Mouse (Mus musculus) adrenal gland (tissue): ENCODE measurements around the gene Cdk1.

Experiments
- intact Hi-C: fragments of 180-260 bp; cut with DNase I; formaldehyde crosslinking; loops from one replicate; pipeline ENCODE4 v1.15.1; 2025

Gene Cdk1

DNA sequence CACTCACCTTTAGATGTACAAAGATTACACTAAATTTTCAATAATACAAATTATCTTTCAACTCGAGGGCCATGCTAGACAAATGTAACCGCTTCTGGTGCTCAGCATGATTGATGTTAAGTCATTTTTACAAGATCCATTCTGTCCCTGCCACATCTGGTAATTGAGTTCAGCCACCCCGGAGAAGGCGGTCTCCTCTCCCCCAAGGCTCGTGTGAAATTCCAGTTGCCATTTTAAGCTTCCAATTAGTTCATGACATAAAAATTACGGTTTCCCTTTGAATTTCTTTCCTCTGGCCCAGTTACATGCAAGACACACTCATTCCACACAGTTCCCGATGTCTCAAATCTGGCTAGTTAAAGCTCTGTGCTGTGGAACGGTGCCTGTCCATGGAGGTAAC lies 38.8 kb downstream of the Cdk1 start:
- intact Hi-C loops, result no loop called here

- intact Hi-C loops, result no loop called here
Observed at GRCm38 (mm10) chr10:69311867-69312266, 40.9 kb downstream of the Cdk1 start.

- intact Hi-C loops, result no loop called here
Observed at GRCm38 (mm10) chr10:69309109-69309508, 43.6 kb downstream of the Cdk1 start.

GRCm38 (mm10) chr10:69307067-69307466 lies 45.7 kb downstream of the Cdk1 start:
- intact Hi-C loops, result loop anchor here (1.0 kb wide), 1 partner anchor 121 kb away; no protein-coding TSS in a partner anchor

- intact Hi-C loops, result loop anchor here (1.0 kb wide), 1 partner anchor 114 kb away; no protein-coding TSS in a partner anchor
Observed at GRCm38 (mm10) chr10:69306205-69306604, 46.5 kb downstream of the Cdk1 start.

DNA sequence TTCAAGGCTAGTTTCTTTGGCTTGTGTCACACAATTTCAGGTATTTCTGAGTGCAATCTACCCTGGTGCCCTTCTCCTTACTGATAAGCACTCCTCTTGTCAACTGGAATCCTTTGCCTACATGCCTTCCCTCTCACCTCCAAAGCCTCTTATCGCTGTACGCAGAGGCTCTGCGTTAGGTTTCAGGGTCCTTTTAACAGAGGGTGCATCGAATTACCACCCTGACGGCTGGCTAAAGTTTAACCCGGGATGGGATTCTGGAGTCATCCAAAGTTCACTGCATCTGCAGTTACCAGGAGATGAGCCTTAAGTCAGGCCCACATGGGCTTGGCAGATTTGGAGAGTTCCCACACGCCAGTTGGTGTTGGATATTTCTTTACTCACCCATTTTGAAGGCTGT lies 47.1 kb downstream of the Cdk1 start:
- intact Hi-C loops, result no loop called here

DNA sequence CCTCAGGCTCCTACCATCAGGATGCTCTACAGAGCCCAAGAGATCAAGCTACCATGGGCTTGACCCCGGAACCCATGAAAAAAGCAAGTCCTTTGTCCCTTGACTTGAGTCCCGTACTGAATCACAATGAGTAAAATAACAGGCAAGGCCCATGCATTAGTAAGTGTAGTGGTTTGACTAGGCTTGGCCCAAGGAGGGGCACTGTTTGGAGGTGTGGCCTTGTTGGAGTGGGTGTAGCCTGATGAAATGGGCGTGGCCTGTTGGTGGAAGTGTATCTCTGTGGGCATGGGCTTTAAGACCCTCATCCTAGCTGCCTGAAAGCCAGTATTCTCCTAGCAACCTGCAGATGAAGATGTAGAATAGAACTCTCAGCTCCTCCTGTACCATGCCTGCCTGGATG lies 47.9 kb downstream of the Cdk1 start:
- intact Hi-C loops, result no loop called here

DNA sequence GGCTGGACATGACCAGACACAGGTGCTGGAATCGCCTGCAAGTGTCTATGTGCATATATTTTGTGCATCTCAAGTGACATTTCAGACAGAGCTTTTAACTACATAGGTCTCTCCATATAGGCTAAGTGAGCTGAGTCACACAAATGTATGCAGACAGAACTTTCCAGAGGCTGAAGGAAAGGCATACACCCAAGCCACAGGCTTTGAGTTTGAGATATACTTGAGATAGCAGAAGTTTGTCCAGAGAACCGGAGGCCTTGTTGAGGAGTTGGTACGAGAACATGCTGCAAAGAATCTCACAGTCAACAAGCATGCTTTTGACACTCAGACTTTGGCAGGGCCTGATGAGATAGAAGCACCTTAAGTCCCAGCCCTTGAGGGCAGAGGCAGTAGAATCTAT lies 50.1 kb downstream of the Cdk1 start:
- intact Hi-C loops, result no loop called here

DNA sequence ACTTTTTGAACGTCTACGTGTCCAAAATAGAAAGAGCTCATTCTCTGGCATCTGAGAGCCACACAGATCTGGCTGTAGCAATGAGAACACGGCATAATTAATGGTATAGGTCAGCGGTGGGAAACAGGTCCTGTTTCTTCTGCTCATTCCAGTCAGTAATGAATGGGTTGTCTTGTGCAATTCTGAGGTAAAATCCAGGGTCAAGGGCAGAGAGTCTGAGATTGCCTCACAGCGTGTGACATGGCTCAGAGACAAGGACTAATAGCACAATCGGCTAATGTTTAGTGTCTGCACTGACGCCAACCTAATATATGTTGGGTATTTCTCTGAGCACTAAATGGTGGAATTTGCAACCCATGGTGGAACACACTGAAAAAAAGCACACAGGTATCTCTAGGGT lies 52.8 kb downstream of the Cdk1 start:
- intact Hi-C loops, result no loop called here

DNA sequence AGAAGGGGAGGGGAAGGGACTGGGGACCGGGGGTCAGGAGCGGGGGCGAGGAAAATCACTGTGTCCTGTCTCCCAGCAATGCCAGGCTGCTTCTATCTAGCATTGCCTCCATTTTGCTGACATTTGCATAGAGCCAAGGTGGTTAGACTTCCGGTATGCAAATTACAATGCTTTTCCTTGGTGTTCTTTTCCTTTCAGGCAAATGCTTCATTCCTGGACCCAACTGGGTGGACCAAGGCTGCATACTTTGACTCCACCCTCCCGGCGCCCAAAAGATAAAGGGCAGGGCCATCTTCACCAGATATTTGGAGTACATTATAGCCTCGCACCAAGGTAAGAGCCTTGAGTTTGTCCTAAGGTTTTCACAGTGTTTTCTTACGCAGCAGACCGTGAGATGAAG lies 56.8 kb downstream of the Cdk1 start:
- intact Hi-C loops, result no loop called here

- intact Hi-C loops, result no loop called here
Observed at GRCm38 (mm10) chr10:69290736-69291135, 62.0 kb downstream of the Cdk1 start.

DNA sequence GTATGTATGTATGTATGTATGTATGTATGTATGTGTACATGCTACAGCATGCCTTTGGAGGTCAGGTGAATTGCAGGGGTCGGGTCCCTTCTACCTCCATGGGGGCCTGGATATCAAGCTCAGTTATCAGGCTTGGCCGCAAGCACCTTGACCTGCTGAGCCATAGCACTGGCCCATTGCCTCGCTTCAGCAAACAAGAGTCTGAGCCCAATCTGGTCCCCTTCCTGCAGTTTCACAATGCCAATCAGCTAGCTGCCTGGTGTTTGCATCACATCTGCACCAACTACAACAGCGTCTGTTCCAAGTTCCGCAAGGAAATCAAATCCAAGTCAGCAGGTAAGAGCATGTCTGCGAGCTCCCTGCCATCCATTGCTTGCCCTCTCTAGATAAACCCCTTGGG lies 64.0 kb downstream of the Cdk1 start:
- intact Hi-C loops, result no loop called here

DNA sequence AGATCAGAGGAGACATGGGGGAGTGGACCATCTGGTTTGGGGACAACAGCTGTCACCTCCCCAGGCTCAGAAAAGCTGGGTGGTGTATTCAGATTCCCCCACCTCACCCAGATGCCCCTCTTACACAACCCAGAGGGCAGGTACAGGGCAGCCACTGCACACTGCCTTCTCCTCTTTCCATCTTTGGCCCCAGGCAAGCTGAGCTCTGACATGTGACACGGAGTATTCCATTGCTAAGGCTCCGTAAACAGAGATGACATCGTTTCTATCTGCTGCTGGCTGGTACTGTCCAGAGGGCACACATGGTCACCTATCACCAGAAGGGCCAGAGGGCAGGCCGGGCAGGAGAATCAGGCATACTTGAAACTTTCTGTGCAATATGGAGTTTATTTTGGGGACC lies 64.7 kb downstream of the Cdk1 start:
- intact Hi-C loops, result no loop called here

DNA sequence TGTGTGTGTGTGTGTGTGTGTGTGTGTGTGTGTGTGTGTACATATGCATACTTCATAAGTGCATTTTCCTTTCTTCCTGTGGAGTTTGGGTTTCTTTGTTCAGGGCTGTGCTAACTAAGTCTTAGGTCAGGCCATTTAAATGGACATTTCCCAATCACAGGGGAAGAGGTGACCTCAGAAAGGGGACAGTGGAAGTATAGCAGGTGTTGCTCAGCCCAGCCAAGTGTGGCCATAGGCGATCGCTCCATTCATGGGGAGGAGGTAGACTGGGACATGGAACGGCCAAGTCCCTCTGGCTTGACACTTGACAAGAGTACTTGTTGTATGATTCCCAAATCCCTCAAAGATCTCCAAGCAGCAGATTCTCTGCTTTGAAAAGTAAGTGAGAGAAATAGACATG lies 65.8 kb downstream of the Cdk1 start:
- intact Hi-C loops, result no loop called here
